Mouse (Mus musculus): ENCODE measurements around the gene Col27a1. TPM values are rescaled to one million over a fixed set of nuclear protein-coding genes. Genes with fewer than 3 reads are reported as not detected.

The Col27a1 gene
- polyA plus RNA-seq, 1 experiment: 14.1 TPM

DNA sequence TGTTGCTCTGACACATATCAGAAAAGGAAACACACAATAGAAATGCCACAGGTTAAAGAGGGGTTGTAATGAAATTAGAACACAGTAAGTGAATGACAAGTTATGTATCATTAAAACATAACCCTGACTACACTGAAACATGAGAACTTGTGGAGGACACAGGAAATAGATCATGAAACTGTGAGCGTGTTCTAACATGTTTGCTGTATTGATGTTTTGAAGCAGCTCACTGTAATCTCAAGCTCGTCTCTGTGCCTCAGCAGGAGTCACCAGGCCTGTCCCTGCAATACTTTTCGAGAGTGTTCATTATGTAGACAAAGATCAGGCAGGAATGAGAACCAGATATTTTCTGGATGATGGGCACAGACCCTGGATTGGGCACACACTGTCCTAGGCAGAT lies 129.8 kb downstream of the Col27a1 start:
- no peaks in the 10 kb centered on the region for H3K27me3 ChIP-seq (ENCODE audit: control insufficient read depth, insufficient read depth, low read length)
- DNase-seq: no peak
- no peaks in the 10 kb centered on the region for H3K36me3 ChIP-seq (ENCODE audit: control insufficient read depth, insufficient read depth, low read length)
- 88% methylated on average over 3 of the region's 3 CpGs for WGBS
- H3K27ac ChIP-seq (ENCODE audit: control insufficient read depth, insufficient read depth, low read length): no peak overlapping the region
- no peak overlapping the region for H3K4me3 ChIP-seq (ENCODE audit: control insufficient read depth, insufficient read depth, low read length)
- no peaks in the 10 kb centered on the region for H3K4me1 ChIP-seq (replicated peaks; ENCODE audit: control insufficient read depth, insufficient read depth, low read length)
- TF ChIP-seq POLR2A (IDR thresholded peaks at IDR 0.05; ENCODE audit: control insufficient read depth, extremely low read depth, insufficient read depth, low read length, poor library complexity) (no peak), CTCF (IDR thresholded peaks at IDR 0.05; ENCODE audit: borderline replicate concordance, control insufficient read depth, extremely low read depth, insufficient read depth, low read length, poor library complexity) (no peak)

GRCm38 (mm10) chr4:63344295-63344694 lies 130.5 kb downstream of the Col27a1 start, which contains the start of gene Orm1:
TSS of gene Orm1 (plus strand) at chr4:63344560.
- Histone ChIP-seq H3K27me3 (ENCODE audit: control insufficient read depth, insufficient read depth, low read length) (no peaks in the 10 kb centered on the region), H3K4me3 (ENCODE audit: control insufficient read depth, insufficient read depth, low read length) (no peak within 1 kb of the TSS), H3K27ac (ENCODE audit: control insufficient read depth, insufficient read depth, low read length) (no peak within 1 kb of the TSS), H3K36me3 (ENCODE audit: control insufficient read depth, insufficient read depth, low read length) (no peaks in the 10 kb centered on the region), H3K4me1 (replicated peaks; ENCODE audit: control insufficient read depth, insufficient read depth, low read length) (no peaks in the 10 kb centered on the region)
- TF ChIP-seq POLR2A (IDR thresholded peaks at IDR 0.05; ENCODE audit: control insufficient read depth, extremely low read depth, insufficient read depth, low read length, poor library complexity): no peak
- no peak for TF ChIP-seq CTCF (IDR thresholded peaks at IDR 0.05; ENCODE audit: borderline replicate concordance, control insufficient read depth, extremely low read depth, insufficient read depth, low read length, poor library complexity)
- DNase-seq: no peak
- WGBS: 93% methylated on average over 8 of the region's 8 CpGs

GRCm38 (mm10) chr4:63345261-63345660 lies 131.5 kb downstream of the Col27a1 start:
- Histone ChIP-seq H3K27ac (ENCODE audit: control insufficient read depth, insufficient read depth, low read length) (no peak overlapping the region), H3K4me3 (ENCODE audit: control insufficient read depth, insufficient read depth, low read length) (no peak overlapping the region), H3K36me3 (ENCODE audit: control insufficient read depth, insufficient read depth, low read length) (no peaks in the 10 kb centered on the region), H3K27me3 (ENCODE audit: control insufficient read depth, insufficient read depth, low read length) (no peaks in the 10 kb centered on the region), H3K4me1 (replicated peaks; ENCODE audit: control insufficient read depth, insufficient read depth, low read length) (no peaks in the 10 kb centered on the region)
- no peak for DNase-seq
- TF ChIP-seq POLR2A (IDR thresholded peaks at IDR 0.05; ENCODE audit: control insufficient read depth, extremely low read depth, insufficient read depth, low read length, poor library complexity): no peak
- no peak for TF ChIP-seq CTCF (IDR thresholded peaks at IDR 0.05; ENCODE audit: borderline replicate concordance, control insufficient read depth, extremely low read depth, insufficient read depth, low read length, poor library complexity)

DNA sequence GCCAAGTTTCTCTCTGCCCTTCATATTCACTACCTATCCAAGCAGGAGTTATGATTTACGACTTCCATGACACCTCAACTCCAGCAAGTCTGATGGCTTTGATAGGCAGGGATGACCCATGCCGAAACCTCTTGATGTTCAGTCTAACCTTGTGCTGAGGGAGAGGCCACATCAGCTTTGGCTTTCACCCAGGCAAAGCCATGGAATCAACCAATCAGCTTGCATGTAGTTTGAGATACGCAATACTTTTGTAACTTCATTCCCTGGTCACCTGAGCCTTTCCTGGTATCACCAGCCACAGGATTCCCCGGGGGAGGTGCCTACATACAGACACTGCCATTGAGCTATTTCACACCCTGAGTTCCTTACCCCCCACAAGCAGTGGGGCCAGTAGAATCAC lies 132.9 kb downstream of the Col27a1 start:
- WGBS: 92% methylated on average over 4 of the region's 4 CpGs
- H3K27ac ChIP-seq (ENCODE audit: control insufficient read depth, insufficient read depth, low read length): no peak overlapping the region
- TF ChIP-seq POLR2A (IDR thresholded peaks at IDR 0.05; ENCODE audit: control insufficient read depth, extremely low read depth, insufficient read depth, low read length, poor library complexity) (no peak), CTCF (IDR thresholded peaks at IDR 0.05; ENCODE audit: borderline replicate concordance, control insufficient read depth, extremely low read depth, insufficient read depth, low read length, poor library complexity) (no peak)

GRCm38 (mm10) chr4:63348524-63348923 lies 134.7 kb downstream of the Col27a1 start:
- no peak for DNase-seq
- Histone ChIP-seq H3K4me1 (replicated peaks; ENCODE audit: control insufficient read depth, insufficient read depth, low read length) (no peaks in the 10 kb centered on the region), H3K36me3 (ENCODE audit: control insufficient read depth, insufficient read depth, low read length) (no peaks in the 10 kb centered on the region), H3K27ac (ENCODE audit: control insufficient read depth, insufficient read depth, low read length) (no peak overlapping the region), H3K27me3 (ENCODE audit: control insufficient read depth, insufficient read depth, low read length) (no peaks in the 10 kb centered on the region), H3K4me3 (ENCODE audit: control insufficient read depth, insufficient read depth, low read length) (no peak overlapping the region)
- WGBS: 90% methylated on average over 6 of the region's 6 CpGs
- TF ChIP-seq POLR2A (IDR thresholded peaks at IDR 0.05; ENCODE audit: control insufficient read depth, extremely low read depth, insufficient read depth, low read length, poor library complexity): no peak
- TF ChIP-seq CTCF (IDR thresholded peaks at IDR 0.05; ENCODE audit: borderline replicate concordance, control insufficient read depth, extremely low read depth, insufficient read depth, low read length, poor library complexity): no peak

More for the DNA sequence above, 132.9 kb downstream of the Col27a1 start:
- DNase-seq: no peak
- Histone ChIP-seq H3K4me3 (ENCODE audit: control insufficient read depth, insufficient read depth, low read length) (no peak overlapping the region), H3K4me1 (replicated peaks; ENCODE audit: control insufficient read depth, insufficient read depth, low read length) (no peaks in the 10 kb centered on the region), H3K27me3 (ENCODE audit: control insufficient read depth, insufficient read depth, low read length) (no peaks in the 10 kb centered on the region), H3K36me3 (ENCODE audit: control insufficient read depth, insufficient read depth, low read length) (no peaks in the 10 kb centered on the region)

DNA sequence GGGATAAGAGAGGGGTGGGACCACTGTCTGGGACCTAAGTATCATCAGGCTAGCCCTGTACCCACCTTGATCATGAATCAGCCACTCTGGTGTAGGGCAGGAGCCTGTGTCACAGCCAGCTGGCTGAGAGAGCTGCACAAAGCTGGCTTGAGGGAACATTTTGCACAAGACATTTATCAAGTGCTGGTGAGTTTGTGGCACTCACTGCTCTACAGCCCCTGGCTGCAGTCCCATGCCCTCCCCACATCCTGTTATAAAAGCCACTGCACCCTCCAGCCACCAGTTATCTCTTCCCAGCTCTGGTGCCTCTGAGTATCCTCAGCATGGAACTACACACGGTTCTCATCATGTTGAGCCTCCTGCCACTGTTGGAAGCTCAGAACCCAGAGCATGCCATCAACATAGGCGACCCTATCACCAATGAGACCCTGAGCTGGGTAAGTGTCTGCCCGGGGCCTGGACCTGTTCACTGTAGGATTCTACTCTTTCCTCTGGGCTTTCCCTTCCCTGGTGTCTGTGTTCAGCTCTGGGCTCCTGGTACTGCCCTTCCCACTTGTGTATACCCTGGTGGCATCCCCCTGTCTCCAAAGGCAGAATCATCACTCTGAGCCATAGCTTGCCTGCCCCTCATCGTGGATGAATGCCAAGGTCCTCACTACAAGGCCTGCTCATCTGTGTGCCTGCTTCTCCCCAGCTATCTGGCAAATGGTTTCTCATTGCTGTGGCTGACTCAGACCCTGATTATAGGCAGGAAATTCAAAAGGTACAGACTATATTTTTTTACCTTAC lies 142.3 kb downstream of the Col27a1 start, which contains the start of gene Orm3:
Gene Orm3 (plus strand): TSS at position 286 of the 789 bp plus-strand sequence.
- Histone ChIP-seq H3K4me3 (ENCODE audit: control insufficient read depth, insufficient read depth, low read length) (no peak within 1 kb of the TSS), H3K4me1 (replicated peaks; ENCODE audit: control insufficient read depth, insufficient read depth, low read length) (no peaks in the 10 kb centered on the region), H3K27ac (ENCODE audit: control insufficient read depth, insufficient read depth, low read length) (no peak within 1 kb of the TSS), H3K27me3 (ENCODE audit: control insufficient read depth, insufficient read depth, low read length) (no peaks in the 10 kb centered on the region), H3K36me3 (ENCODE audit: control insufficient read depth, insufficient read depth, low read length) (no peaks in the 10 kb centered on the region)
- no peak for TF ChIP-seq CTCF (IDR thresholded peaks at IDR 0.05; ENCODE audit: borderline replicate concordance, control insufficient read depth, extremely low read depth, insufficient read depth, low read length, poor library complexity)
- no peak for TF ChIP-seq POLR2A (IDR thresholded peaks at IDR 0.05; ENCODE audit: control insufficient read depth, extremely low read depth, insufficient read depth, low read length, poor library complexity)
- no peak for DNase-seq
- WGBS: 24% methylated on average over 4 of the region's 4 CpGs
